Mouse (Mus musculus): ENCODE data around the gene Cadm1. TPM values are rescaled to one million over a fixed set of nuclear protein-coding genes. Genes with fewer than 3 reads are reported as not detected.

The Cadm1 gene
- polyA plus RNA-seq, 1 experiment from 2014 or later: 6.4 TPM

GRCm38 (mm10) chr9:47802527-47802926, 272.6 kb downstream of the Cadm1 start:
- Histone ChIP-seq H3K27me3 (no peaks in the 10 kb centered on the region), H3K4me1 (replicated peaks) (no peaks in the 10 kb centered on the region), H3K9ac (no peak overlapping the region), H3K4me2 (no peak overlapping the region), H3K27ac (replicated peaks) (no peak overlapping the region), H3K4me3 (replicated peaks) (no peak overlapping the region), H3K9me3 (replicated peaks) (no peaks in the 10 kb centered on the region), H3K36me3 (replicated peaks) (no peaks in the 10 kb centered on the region)
- no peak for ATAC-seq (ENCODE audit: insufficient read depth)
- 51% methylated on average over 4 of the region's 4 CpGs for WGBS (ENCODE audit: insufficient replicate concordance)

- Histone ChIP-seq H3K9me3 (replicated peaks) (no peaks in the 10 kb centered on the region), H3K9ac (no peak overlapping the region), H3K27me3 (no peaks in the 10 kb centered on the region), H3K27ac (replicated peaks) (no peak overlapping the region), H3K4me1 (replicated peaks) (no peaks in the 10 kb centered on the region), H3K4me3 (replicated peaks) (no peak overlapping the region), H3K4me2 (no peak overlapping the region), H3K36me3 (replicated peaks) (no peaks in the 10 kb centered on the region)
- 67% methylated on average over 13 of the region's 13 CpGs for WGBS (ENCODE audit: insufficient replicate concordance)
- no peak for ATAC-seq (ENCODE audit: insufficient read depth)
Measured at GRCm38 (mm10) chr9:47803531-47804105, 273.6 kb downstream of the Cadm1 start.

GRCm38 (mm10) chr9:47805658-47806057, 275.7 kb downstream of the Cadm1 start:
- H3K4me1 ChIP-seq (replicated peaks): no peaks in the 10 kb centered on the region
- H3K36me3 ChIP-seq (replicated peaks): no peaks in the 10 kb centered on the region
- H3K4me3 ChIP-seq (replicated peaks): no peak overlapping the region
- WGBS (ENCODE audit: insufficient replicate concordance): 61% methylated on average over 7 of the region's 7 CpGs
- no peak overlapping the region for H3K4me2 ChIP-seq
- H3K27me3 ChIP-seq: no peaks in the 10 kb centered on the region
- H3K9ac ChIP-seq: no peak overlapping the region
- no peaks in the 10 kb centered on the region for H3K9me3 ChIP-seq (replicated peaks)
- ATAC-seq (ENCODE audit: insufficient read depth): no peak
- H3K27ac ChIP-seq (replicated peaks): no peak overlapping the region

- WGBS (ENCODE audit: insufficient replicate concordance): 57% methylated on average over 4 of the region's 4 CpGs
- no peaks in the 10 kb centered on the region for H3K27me3 ChIP-seq
Measured at GRCm38 (mm10) chr9:47825668-47826067, 295.7 kb downstream of the Cadm1 start.

GRCm38 (mm10) chr9:47828762-47829161, 298.8 kb downstream of the Cadm1 start:
- Histone ChIP-seq H3K27me3 (no peaks in the 10 kb centered on the region), H3K9ac (no peak overlapping the region), H3K9me3 (replicated peaks) (no peaks in the 10 kb centered on the region), H3K4me3 (replicated peaks) (no peak overlapping the region), H3K4me2 (no peak overlapping the region), H3K36me3 (replicated peaks) (no peaks in the 10 kb centered on the region), H3K4me1 (replicated peaks) (no peaks in the 10 kb centered on the region), H3K27ac (replicated peaks) (no peak overlapping the region)
- WGBS (ENCODE audit: insufficient replicate concordance): 19% methylated on average over 13 of the region's 13 CpGs
- ATAC-seq (ENCODE audit: insufficient read depth): no peak

More at GRCm38 (mm10) chr9:47825668-47826067, 295.7 kb downstream of the Cadm1 start:
- Histone ChIP-seq H3K4me1 (replicated peaks) (no peaks in the 10 kb centered on the region), H3K36me3 (replicated peaks) (no peaks in the 10 kb centered on the region), H3K9me3 (replicated peaks) (no peaks in the 10 kb centered on the region), H3K27ac (replicated peaks) (no peak overlapping the region), H3K4me2 (no peak overlapping the region), H3K9ac (no peak overlapping the region), H3K4me3 (replicated peaks) (no peak overlapping the region)
- ATAC-seq (ENCODE audit: insufficient read depth): no peak

GRCm38 (mm10) chr9:47829204-47829603, 299.2 kb downstream of the Cadm1 start:
- no peak overlapping the region for H3K27ac ChIP-seq (replicated peaks)
- H3K4me2 ChIP-seq: no peak overlapping the region
- no peaks in the 10 kb centered on the region for H3K4me1 ChIP-seq (replicated peaks)
- no peaks in the 10 kb centered on the region for H3K27me3 ChIP-seq
- H3K9me3 ChIP-seq (replicated peaks): no peaks in the 10 kb centered on the region
- H3K36me3 ChIP-seq (replicated peaks): no peaks in the 10 kb centered on the region
- no peak overlapping the region for H3K4me3 ChIP-seq (replicated peaks)
- ATAC-seq (ENCODE audit: insufficient read depth): no peak
- no peak overlapping the region for H3K9ac ChIP-seq
- WGBS (ENCODE audit: insufficient replicate concordance): 57% methylated on average over 10 of the region's 10 CpGs

GRCm38 (mm10) chr9:47829846-47830245, 299.9 kb downstream of the Cadm1 start:
- no peaks in the 10 kb centered on the region for H3K4me1 ChIP-seq (replicated peaks)
- WGBS (ENCODE audit: insufficient replicate concordance): 56% methylated on average over 4 of the region's 4 CpGs
- no peak for ATAC-seq (ENCODE audit: insufficient read depth)
- H3K27me3 ChIP-seq: no peaks in the 10 kb centered on the region
- no peaks in the 10 kb centered on the region for H3K9me3 ChIP-seq (replicated peaks)
- H3K4me3 ChIP-seq (replicated peaks): no peak overlapping the region
- H3K27ac ChIP-seq (replicated peaks): no peak overlapping the region
- H3K9ac ChIP-seq: no peak overlapping the region
- no peaks in the 10 kb centered on the region for H3K36me3 ChIP-seq (replicated peaks)
- no peak overlapping the region for H3K4me2 ChIP-seq

- Histone ChIP-seq H3K36me3 (replicated peaks) (no peaks in the 10 kb centered on the region), H3K9me3 (replicated peaks) (no peaks in the 10 kb centered on the region), H3K4me3 (replicated peaks) (no peak overlapping the region), H3K9ac (no peak overlapping the region), H3K27ac (replicated peaks) (no peak overlapping the region), H3K4me1 (replicated peaks) (no peaks in the 10 kb centered on the region), H3K27me3 (no peaks in the 10 kb centered on the region), H3K4me2 (no peak overlapping the region)
- ATAC-seq (ENCODE audit: insufficient read depth): no peak
- 64% methylated on average over 4 of the region's 4 CpGs for WGBS (ENCODE audit: insufficient replicate concordance)
Measured at GRCm38 (mm10) chr9:47831412-47831811, 301.4 kb downstream of the Cadm1 start.

- 24% methylated on average over 8 of the region's 8 CpGs for WGBS (ENCODE audit: insufficient replicate concordance)
- Histone ChIP-seq H3K9ac (no peak overlapping the region), H3K4me2 (no peak overlapping the region), H3K4me1 (replicated peaks) (no peaks in the 10 kb centered on the region), H3K27me3 (no peaks in the 10 kb centered on the region), H3K4me3 (replicated peaks) (no peak overlapping the region), H3K36me3 (replicated peaks) (no peaks in the 10 kb centered on the region), H3K27ac (replicated peaks) (no peak overlapping the region), H3K9me3 (replicated peaks) (no peaks in the 10 kb centered on the region)
- ATAC-seq (ENCODE audit: insufficient read depth): no peak
Measured at GRCm38 (mm10) chr9:47838170-47838569, 308.2 kb downstream of the Cadm1 start.

GRCm38 (mm10) chr9:47838890-47839691, 309.1 kb downstream of the Cadm1 start:
- H3K27me3 ChIP-seq: no peaks in the 10 kb centered on the region
- H3K9me3 ChIP-seq (replicated peaks): no peaks in the 10 kb centered on the region
- no peak overlapping the region for H3K4me2 ChIP-seq
- no peak overlapping the region for H3K27ac ChIP-seq (replicated peaks)
- ATAC-seq (ENCODE audit: insufficient read depth): no peak
- WGBS (ENCODE audit: insufficient replicate concordance): 48% methylated on average over 15 of the region's 15 CpGs
- no peak overlapping the region for H3K4me3 ChIP-seq (replicated peaks)
- no peak overlapping the region for H3K9ac ChIP-seq
- no peaks in the 10 kb centered on the region for H3K4me1 ChIP-seq (replicated peaks)
- H3K36me3 ChIP-seq (replicated peaks): no peaks in the 10 kb centered on the region

GRCm38 (mm10) chr9:47839692-47840025, 309.7 kb downstream of the Cadm1 start:
- Histone ChIP-seq H3K4me1 (replicated peaks) (no peaks in the 10 kb centered on the region), H3K27me3 (no peaks in the 10 kb centered on the region), H3K9me3 (replicated peaks) (no peaks in the 10 kb centered on the region), H3K36me3 (replicated peaks) (no peaks in the 10 kb centered on the region), H3K4me2 (no peak overlapping the region), H3K4me3 (replicated peaks) (no peak overlapping the region), H3K9ac (no peak overlapping the region), H3K27ac (replicated peaks) (no peak overlapping the region)
- no peak for ATAC-seq (ENCODE audit: insufficient read depth)
- 68% methylated on average over 10 of the region's 10 CpGs for WGBS (ENCODE audit: insufficient replicate concordance)

GRCm38 (mm10) chr9:47843328-47843727, 313.4 kb downstream of the Cadm1 start:
- H3K4me3 ChIP-seq (replicated peaks): no peak overlapping the region
- ATAC-seq (ENCODE audit: insufficient read depth): no peak
- WGBS (ENCODE audit: insufficient replicate concordance): 62% methylated on average over 6 of the region's 6 CpGs
- H3K4me2 ChIP-seq: no peak overlapping the region
- no peak overlapping the region for H3K27ac ChIP-seq (replicated peaks)
- H3K36me3 ChIP-seq (replicated peaks): no peaks in the 10 kb centered on the region
- H3K9me3 ChIP-seq (replicated peaks): no peaks in the 10 kb centered on the region
- no peak overlapping the region for H3K9ac ChIP-seq
- no peaks in the 10 kb centered on the region for H3K27me3 ChIP-seq
- H3K4me1 ChIP-seq (replicated peaks): no peaks in the 10 kb centered on the region
